Mouse (Mus musculus): ENCODE data around the gene Zfp410. TPM values are rescaled to one million over a fixed set of nuclear protein-coding genes. Genes with fewer than 3 reads are reported as not detected.

The Zfp410 gene
- polyA plus RNA-seq, 1 experiment: 18.8 TPM

DNA sequence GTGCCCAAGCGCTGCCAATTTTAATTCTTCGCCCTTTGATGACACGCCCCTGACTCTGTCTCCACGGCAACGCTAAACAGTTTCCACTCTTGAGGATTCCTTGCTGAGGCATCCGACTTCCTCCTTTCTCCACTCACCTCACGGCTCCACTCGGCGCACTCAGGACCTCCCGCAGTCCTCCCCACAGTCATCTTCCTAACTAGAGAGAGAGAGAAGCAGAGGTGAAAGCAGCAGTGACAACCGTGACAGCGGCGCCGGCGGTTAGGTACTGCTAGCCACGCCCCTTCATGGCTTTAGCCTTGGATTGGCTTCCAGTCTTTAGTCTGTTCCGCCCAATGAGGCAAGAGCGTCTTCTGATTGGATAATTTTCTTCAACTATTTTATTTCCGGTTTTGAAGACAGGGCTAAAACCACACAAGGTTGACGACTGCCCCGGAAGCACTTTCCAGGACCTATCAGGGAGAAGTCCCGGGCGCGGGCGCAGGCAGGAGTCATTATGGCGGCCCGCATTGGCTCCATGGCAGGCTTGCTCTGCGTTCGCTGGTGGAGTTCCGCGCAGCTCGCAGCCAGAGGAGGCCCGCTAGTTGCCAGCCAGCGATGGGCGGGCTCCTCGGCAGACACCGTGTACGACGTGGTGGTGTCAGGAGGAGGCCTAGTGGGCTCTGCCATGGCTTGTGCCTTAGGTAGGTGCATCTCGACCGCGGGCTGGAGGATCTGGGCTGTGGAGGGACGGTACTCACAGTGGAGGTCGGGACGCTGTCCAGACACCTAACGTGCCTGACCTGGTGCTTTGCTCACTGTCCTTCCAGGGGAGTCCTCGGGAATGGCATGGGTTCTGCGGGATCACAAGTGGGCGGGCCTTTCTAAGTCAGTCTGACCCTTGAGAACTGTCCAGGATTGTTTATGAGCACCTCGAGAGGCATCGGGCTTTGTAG is 45.2 kb downstream of the Zfp410 start, which contains the start of the genes Coq6 and Fam161b:
Coq6 (plus strand) TSS at position 103 of the 935 bp plus-strand sequence.
Fam161b (minus strand) TSS at position 279 of the 935 bp plus-strand sequence.
- Histone ChIP-seq H3K27me3 (replicated peaks; ENCODE audit: control insufficient read depth, insufficient read depth, low read length) (no peaks in the 10 kb centered on the region), H3K27ac (ENCODE audit: insufficient read depth, low read depth, low read length) (peak within 1 kb of the TSS; percentile 3; the same call in 1 of the 2 replicates), H3K36me3 (ENCODE audit: control insufficient read depth, insufficient read depth, low read length) (no peaks in the 10 kb centered on the region), H3K4me3 (ENCODE audit: insufficient read depth, low read depth, low read length) (peak within 1 kb of the TSS; percentile 100), H3K4me1 (ENCODE audit: control insufficient read depth, insufficient read depth, low read length) (no peaks in the 10 kb centered on the region; the same call in 1 of the 2 replicates)
- peak; percentile 99 for DNase-seq
- TF ChIP-seq POLR2A (IDR thresholded peaks at IDR 0.05; ENCODE audit: low read depth, low read length) (peak; percentile 13), CTCF (conservative IDR thresholded peaks at IDR 0.05; ENCODE audit: insufficient read depth, insufficient read length, low read depth, low read length) (no peak)
- under 1% methylated on average over 51 of the region's 51 CpGs for WGBS

DNA sequence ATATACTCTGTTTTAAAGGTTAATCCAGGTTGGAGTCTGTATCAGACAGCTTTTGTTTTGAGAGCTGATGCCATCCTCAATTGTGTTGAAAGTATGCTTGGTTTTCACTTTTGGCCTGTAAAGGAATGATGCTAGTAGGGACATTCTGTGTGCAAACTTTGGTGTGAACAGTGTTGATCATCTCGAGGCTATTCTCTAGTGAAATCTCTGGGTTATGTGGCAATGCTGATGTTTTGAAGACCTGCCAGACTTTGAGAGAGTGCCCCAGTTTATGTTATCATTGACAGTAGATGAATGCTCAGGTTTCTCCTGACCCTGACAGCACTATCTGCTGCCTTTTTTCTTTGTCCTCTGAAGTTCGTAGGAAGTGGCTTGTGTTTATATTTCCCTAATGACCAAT is 46.2 kb downstream of the Zfp410 start:
- Histone ChIP-seq H3K36me3 (ENCODE audit: control insufficient read depth, insufficient read depth, low read length) (no peaks in the 10 kb centered on the region), H3K27me3 (replicated peaks; ENCODE audit: control insufficient read depth, insufficient read depth, low read length) (no peaks in the 10 kb centered on the region), H3K27ac (ENCODE audit: insufficient read depth, low read depth, low read length) (no peak overlapping the region), H3K4me1 (ENCODE audit: control insufficient read depth, insufficient read depth, low read length) (no peaks in the 10 kb centered on the region; the same call in 1 of the 2 replicates), H3K4me3 (ENCODE audit: insufficient read depth, low read depth, low read length) (no peak overlapping the region; the same call in 1 of the 2 replicates)
- TF ChIP-seq CTCF (conservative IDR thresholded peaks at IDR 0.05; ENCODE audit: insufficient read depth, insufficient read length, low read depth, low read length) (no peak), POLR2A (IDR thresholded peaks at IDR 0.05; ENCODE audit: low read depth, low read length) (no peak)
- DNase-seq: no peak
- WGBS: 19% methylated on average over 2 of the region's 2 CpGs

DNA sequence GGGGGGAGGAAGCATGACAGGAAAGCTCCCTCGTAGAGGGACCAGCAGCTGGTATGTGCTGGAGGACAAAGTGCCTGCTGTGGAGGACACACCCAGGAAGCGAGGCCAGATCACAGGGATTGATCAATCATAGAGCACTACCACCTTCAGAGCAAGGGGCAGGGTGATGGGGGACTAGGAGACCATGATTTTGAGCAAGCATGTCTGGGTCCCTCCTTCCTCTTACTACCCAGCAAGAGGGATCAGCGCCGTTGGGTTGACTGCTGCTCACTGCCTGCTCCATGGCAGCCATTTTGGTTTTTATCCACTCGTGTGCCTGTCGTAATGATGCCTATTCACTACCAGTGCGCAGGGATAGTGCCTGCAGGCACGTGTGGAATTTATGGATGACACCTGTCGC is 47.6 kb downstream of the Zfp410 start:
- no peak for TF ChIP-seq CTCF (conservative IDR thresholded peaks at IDR 0.05; ENCODE audit: insufficient read depth, insufficient read length, low read depth, low read length)
- no peak for TF ChIP-seq POLR2A (IDR thresholded peaks at IDR 0.05; ENCODE audit: low read depth, low read length)
- Histone ChIP-seq H3K4me3 (ENCODE audit: insufficient read depth, low read depth, low read length) (no peak overlapping the region), H3K36me3 (ENCODE audit: control insufficient read depth, insufficient read depth, low read length) (no peaks in the 10 kb centered on the region), H3K27me3 (replicated peaks; ENCODE audit: control insufficient read depth, insufficient read depth, low read length) (no peaks in the 10 kb centered on the region), H3K4me1 (ENCODE audit: control insufficient read depth, insufficient read depth, low read length) (no peaks in the 10 kb centered on the region; the same call in 1 of the 2 replicates), H3K27ac (ENCODE audit: insufficient read depth, low read depth, low read length) (no peak overlapping the region)
- no peak for DNase-seq
- WGBS: 75% methylated on average over 9 of the region's 9 CpGs

DNA sequence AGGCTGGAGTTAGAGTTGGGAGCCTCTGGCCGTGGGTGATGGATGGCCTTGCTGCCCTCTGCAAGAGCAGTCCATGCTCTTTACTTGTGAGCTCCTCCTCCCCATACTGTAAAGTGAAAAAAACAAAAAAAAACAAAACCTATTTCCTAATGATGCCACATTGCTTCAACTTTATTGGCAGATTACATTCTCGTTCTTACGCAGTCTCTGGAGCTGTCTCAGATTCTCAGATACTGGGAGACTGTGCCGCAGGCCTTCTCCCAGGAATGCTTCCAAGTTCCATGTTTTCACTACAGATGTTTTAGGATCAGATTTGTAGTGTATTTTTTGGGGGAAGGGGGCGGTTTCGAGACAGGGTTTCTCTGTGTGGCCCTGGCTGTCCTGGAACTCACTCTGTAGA is 48.5 kb downstream of the Zfp410 start:
- no peak for TF ChIP-seq POLR2A (IDR thresholded peaks at IDR 0.05; ENCODE audit: low read depth, low read length)
- no peak for TF ChIP-seq CTCF (conservative IDR thresholded peaks at IDR 0.05; ENCODE audit: insufficient read depth, insufficient read length, low read depth, low read length)
- Histone ChIP-seq H3K27ac (ENCODE audit: insufficient read depth, low read depth, low read length) (no peak overlapping the region), H3K36me3 (ENCODE audit: control insufficient read depth, insufficient read depth, low read length) (no peaks in the 10 kb centered on the region), H3K27me3 (replicated peaks; ENCODE audit: control insufficient read depth, insufficient read depth, low read length) (no peaks in the 10 kb centered on the region), H3K4me3 (ENCODE audit: insufficient read depth, low read depth, low read length) (no peak overlapping the region), H3K4me1 (ENCODE audit: control insufficient read depth, insufficient read depth, low read length) (no peaks in the 10 kb centered on the region; the same call in 1 of the 2 replicates)
- no peak for DNase-seq
- WGBS: 94% methylated on average over 6 of the region's 6 CpGs

DNA sequence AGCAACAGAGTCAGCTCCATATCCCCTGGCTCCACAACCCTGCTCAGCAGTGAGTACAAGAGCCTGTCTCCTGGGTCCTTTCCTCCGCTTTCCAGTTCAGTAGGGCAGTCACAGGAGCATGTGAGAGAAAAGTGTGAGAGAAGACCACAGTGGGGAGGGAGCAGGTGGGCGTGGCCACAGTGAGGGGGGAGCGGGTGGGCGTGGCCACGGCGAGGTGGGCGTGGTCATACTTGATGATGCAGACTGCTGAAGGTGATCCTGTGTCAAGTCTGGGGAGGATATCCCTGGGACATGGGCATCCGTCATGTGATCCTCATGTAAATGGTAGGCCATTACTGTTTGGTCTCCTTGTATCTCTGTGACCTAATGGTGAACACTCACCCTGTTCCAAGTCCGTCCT is 50.3 kb downstream of the Zfp410 start:
- no peak for DNase-seq
- no peak for TF ChIP-seq CTCF (conservative IDR thresholded peaks at IDR 0.05; ENCODE audit: insufficient read depth, insufficient read length, low read depth, low read length)
- TF ChIP-seq POLR2A (IDR thresholded peaks at IDR 0.05; ENCODE audit: low read depth, low read length): no peak
- Histone ChIP-seq H3K4me3 (ENCODE audit: insufficient read depth, low read depth, low read length) (no peak overlapping the region), H3K36me3 (ENCODE audit: control insufficient read depth, insufficient read depth, low read length) (no peaks in the 10 kb centered on the region), H3K27ac (ENCODE audit: insufficient read depth, low read depth, low read length) (no peak overlapping the region), H3K27me3 (replicated peaks; ENCODE audit: control insufficient read depth, insufficient read depth, low read length) (no peaks in the 10 kb centered on the region), H3K4me1 (ENCODE audit: control insufficient read depth, insufficient read depth, low read length) (no peaks in the 10 kb centered on the region; the same call in 1 of the 2 replicates)
- 71% methylated on average over 9 of the region's 9 CpGs for WGBS

DNA sequence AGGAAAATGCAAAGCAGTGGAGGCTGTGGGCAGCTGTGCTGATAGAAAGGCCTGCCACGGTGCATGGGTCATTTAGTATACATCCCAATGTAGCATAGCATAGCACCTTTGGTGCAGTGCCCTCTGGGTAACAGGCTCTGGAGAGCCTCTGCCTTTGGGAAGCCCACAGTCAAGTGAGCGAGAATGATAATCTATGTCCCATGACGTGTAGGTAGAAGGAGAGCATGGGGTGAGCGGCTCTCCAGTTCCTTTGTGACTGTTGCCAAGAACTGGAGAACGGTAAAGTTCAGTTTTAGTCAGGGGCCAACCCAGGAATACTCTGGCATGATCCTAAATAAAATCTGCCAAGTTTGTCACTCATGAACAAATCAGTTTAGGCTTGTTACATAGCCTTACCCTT is 55.0 kb downstream of the Zfp410 start:
- TF ChIP-seq POLR2A (IDR thresholded peaks at IDR 0.05; ENCODE audit: low read depth, low read length) (no peak), CTCF (conservative IDR thresholded peaks at IDR 0.05; ENCODE audit: insufficient read depth, insufficient read length, low read depth, low read length) (no peak)
- DNase-seq: no peak
- no peaks in the 10 kb centered on the region for H3K4me1 ChIP-seq (ENCODE audit: control insufficient read depth, insufficient read depth, low read length)
- H3K4me3 ChIP-seq (ENCODE audit: insufficient read depth, low read depth, low read length): no peak overlapping the region
- no peaks in the 10 kb centered on the region for H3K27me3 ChIP-seq (replicated peaks; ENCODE audit: control insufficient read depth, insufficient read depth, low read length)
- H3K27ac ChIP-seq (ENCODE audit: insufficient read depth, low read depth, low read length): no peak overlapping the region
- peaks cover 2% of the 10 kb centered on the region for H3K36me3 ChIP-seq (ENCODE audit: control insufficient read depth, insufficient read depth, low read length)
- 86% methylated on average over 5 of the region's 5 CpGs for WGBS

DNA sequence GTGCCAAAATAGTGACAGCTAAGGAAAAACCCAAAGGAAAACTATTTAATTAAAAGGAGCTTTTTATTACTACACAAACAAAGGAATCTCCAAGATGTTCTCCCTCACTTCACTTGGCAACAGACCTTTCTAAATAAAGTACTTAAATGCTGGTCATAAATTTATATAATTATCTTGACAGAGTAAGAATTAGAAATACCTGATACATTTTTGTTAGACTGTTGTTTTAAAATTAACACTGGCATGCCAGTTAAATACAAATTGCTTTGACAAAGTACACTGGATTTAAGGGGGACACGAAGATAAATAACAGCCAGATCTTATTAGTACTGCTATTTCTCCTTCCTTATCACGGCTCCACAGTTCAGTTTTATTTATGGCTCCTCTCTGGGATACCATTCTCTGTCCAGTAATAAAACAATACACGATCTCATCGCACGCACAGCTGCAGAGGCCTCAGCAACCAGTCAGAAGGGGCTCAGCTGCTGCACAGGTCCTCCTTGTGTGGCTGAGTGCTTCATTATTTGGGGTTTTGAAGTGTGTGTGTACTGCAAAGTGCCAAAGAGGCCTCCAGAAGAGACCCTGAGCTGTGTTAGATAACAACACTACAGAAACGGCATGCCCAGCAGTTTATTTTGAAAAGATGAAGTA is 57.3 kb downstream of the Zfp410 start:
- no peak for DNase-seq
- Histone ChIP-seq H3K27me3 (replicated peaks; ENCODE audit: control insufficient read depth, insufficient read depth, low read length) (no peaks in the 10 kb centered on the region), H3K4me1 (ENCODE audit: control insufficient read depth, insufficient read depth, low read length) (no peaks in the 10 kb centered on the region), H3K4me3 (ENCODE audit: insufficient read depth, low read depth, low read length) (no peak overlapping the region), H3K27ac (ENCODE audit: insufficient read depth, low read depth, low read length) (no peak overlapping the region), H3K36me3 (ENCODE audit: control insufficient read depth, insufficient read depth, low read length) (peaks cover 2% of the 10 kb centered on the region)
- TF ChIP-seq POLR2A (IDR thresholded peaks at IDR 0.05; ENCODE audit: low read depth, low read length) (no peak), CTCF (conservative IDR thresholded peaks at IDR 0.05; ENCODE audit: insufficient read depth, insufficient read length, low read depth, low read length) (no peak)
- 48% methylated on average over 6 of the region's 6 CpGs for WGBS

Measured in kidney, adult 2 months (tissue).